Mouse (Mus musculus) hindbrain, embryonic 16.5 days (tissue): ENCODE measurements around the gene Robo1. TPM values are rescaled to one million over a fixed set of nuclear protein-coding genes. Genes with fewer than 3 reads are reported as not detected.

Source experiments
- ATAC-seq: fragments of 200-750 bp; cut with Nextera tagmentation; 2 replicates; pipeline ENCODE4 v1.8.0; 2017; ENCODE audit warnings: moderate TSS enrichment, moderate library complexity
- H3K27ac ChIP-seq: fragments of 300-500 bp; sonication (generic); 2 replicates; pipeline ENCODE4 v1.5.1; 2014; ENCODE audit warnings: low read depth, mild to moderate bottlenecking, control low read depth, low read length, moderate library complexity
- H3K27me3 ChIP-seq: fragments of 300-500 bp; sonication (generic); replicated peaks from 2 replicates; pipeline ENCODE4 v1.6.1; 2014; ENCODE audit warnings: low read length; ENCODE audit not compliant: control insufficient read depth, insufficient read depth
- H3K36me3 ChIP-seq: fragments of 300-500 bp; sonication (generic); 2 replicates; pipeline ENCODE4 v1.6.1; 2014; ENCODE audit warnings: mild to moderate bottlenecking, low read length, moderate library complexity, mixed read lengths; ENCODE audit not compliant: control insufficient read depth, insufficient read depth
- H3K4me1 ChIP-seq: fragments of 300-500 bp; sonication (generic); 2 replicates; pipeline ENCODE4 v1.6.1; 2014; ENCODE audit warnings: low read depth, low read length; ENCODE audit not compliant: control insufficient read depth, insufficient read depth
- H3K4me2 ChIP-seq: fragments of 300-500 bp; sonication (generic); 2 replicates; pipeline ENCODE4 v1.6.1; 2014; ENCODE audit warnings: mild to moderate bottlenecking, low read length, control low read depth, moderate library complexity
- H3K4me3 ChIP-seq: fragments of 300-500 bp; sonication (generic); 2 replicates; pipeline ENCODE4 v1.5.1; 2014; ENCODE audit warnings: mild to moderate bottlenecking, low read length, control low read depth, moderate library complexity
- H3K9ac ChIP-seq: fragments of 300-500 bp; sonication (generic); 2 replicates; pipeline ENCODE4 v1.6.1; 2014; ENCODE audit warnings: low read depth, mild to moderate bottlenecking, control low read depth, low read length, moderate library complexity
- H3K9me3 ChIP-seq: fragments of 300-500 bp; sonication (generic); 2 replicates; pipeline ENCODE4 v1.6.1; 2014; ENCODE audit warnings: mild to moderate bottlenecking, low read length, moderate library complexity; ENCODE audit not compliant: control insufficient read depth
- WGBS: fragments of 180-500 bp; shearing (Covaris S2); extraction: QIAGEN DNeasy Blood & Tissue Kit; methylation state at CpG from one replicate; pipeline ENCODE4 v1.1.7; 2014; 5-methylcytosine and 5-hydroxymethylcytosine counted together
- polyA plus RNA-seq: library from polyadenylated mRNA; unstranded; fragments of >200 nt; fragmentation: Nextera tagmentation; extraction: Ambion mirVana; gene quantifications from 2 replicates; pipeline ENCODE4 v1.2.1, GENCODE M21; 2015

The Robo1 gene
- polyA plus RNA-seq, 1 experiment from 2014 or later = 26.8 TPM

GRCm38 (mm10) chr16:72694787-72695186 is 386.7 kb downstream of the Robo1 start:
- Histone ChIP-seq H3K9me3 (no peaks in the 10 kb centered on the region), H3K4me3 (no peak overlapping the region), H3K27ac (no peak overlapping the region), H3K4me2 (no peak overlapping the region), H3K36me3 (no peaks in the 10 kb centered on the region), H3K9ac (no peak overlapping the region), H3K27me3 (no peaks in the 10 kb centered on the region), H3K4me1 (peaks cover 8% of the 10 kb centered on the region)
- ATAC-seq = no peak
- 68% methylated on average over 5 of the region's 5 CpGs for WGBS

GRCm38 (mm10) chr16:72699238-72700006 is 391.3 kb downstream of the Robo1 start:
- H3K27ac ChIP-seq = no peak overlapping the region
- peak; percentile 78 for ATAC-seq
- H3K4me3 ChIP-seq = no peak overlapping the region
- 29% methylated on average over 12 of the region's 12 CpGs for WGBS
- no peaks in the 10 kb centered on the region for H3K9me3 ChIP-seq
- H3K9ac ChIP-seq = no peak overlapping the region
- H3K27me3 ChIP-seq = no peaks in the 10 kb centered on the region
- no peak overlapping the region; the same call in 1 of the 2 replicates for H3K4me2 ChIP-seq
- H3K36me3 ChIP-seq = no peaks in the 10 kb centered on the region
- peaks cover 3% of the 10 kb centered on the region; the same call in 1 of the 2 replicates for H3K4me1 ChIP-seq

- Histone ChIP-seq H3K4me3 (no peak overlapping the region), H3K9ac (no peak overlapping the region), H3K27ac (no peak overlapping the region), H3K4me2 (no peak overlapping the region), H3K9me3 (no peaks in the 10 kb centered on the region), H3K36me3 (no peaks in the 10 kb centered on the region), H3K4me1 (peaks cover 3% of the 10 kb centered on the region; the same call in 1 of the 2 replicates), H3K27me3 (no peaks in the 10 kb centered on the region)
- WGBS = 66% methylated on average over 11 of the region's 11 CpGs
- ATAC-seq = no peak
These were observed 392.2 kb downstream of the Robo1 start for GRCm38 (mm10) chr16:72700297-72700696.

GRCm38 (mm10) chr16:72703486-72703885 is 395.4 kb downstream of the Robo1 start:
- no peak overlapping the region for H3K9ac ChIP-seq
- 75% methylated on average over 6 of the region's 6 CpGs for WGBS

GRCm38 (mm10) chr16:72705851-72706250 is 397.7 kb downstream of the Robo1 start:
- Histone ChIP-seq H3K9me3 (no peaks in the 10 kb centered on the region), H3K4me3 (no peak overlapping the region), H3K27ac (no peak overlapping the region), H3K27me3 (no peaks in the 10 kb centered on the region), H3K9ac (no peak overlapping the region), H3K4me1 (no peaks in the 10 kb centered on the region), H3K4me2 (no peak overlapping the region), H3K36me3 (no peaks in the 10 kb centered on the region)
- no peak for ATAC-seq
- 71% methylated on average over 5 of the region's 5 CpGs for WGBS

More at GRCm38 (mm10) chr16:72703486-72703885, 395.4 kb downstream of the Robo1 start:
- H3K4me2 ChIP-seq = no peak overlapping the region
- H3K27ac ChIP-seq = no peak overlapping the region
- H3K4me3 ChIP-seq = no peak overlapping the region
- H3K27me3 ChIP-seq = no peaks in the 10 kb centered on the region
- H3K9me3 ChIP-seq = no peaks in the 10 kb centered on the region
- no peak for ATAC-seq
- peaks cover 3% of the 10 kb centered on the region; the same call in 1 of the 2 replicates for H3K4me1 ChIP-seq
- no peaks in the 10 kb centered on the region for H3K36me3 ChIP-seq

GRCm38 (mm10) chr16:72708526-72708925 is 400.4 kb downstream of the Robo1 start:
- WGBS = 82% methylated on average over 2 of the region's 2 CpGs
- Histone ChIP-seq H3K27ac (no peak overlapping the region), H3K9ac (no peak overlapping the region), H3K4me3 (no peak overlapping the region), H3K4me2 (no peak overlapping the region), H3K27me3 (no peaks in the 10 kb centered on the region), H3K9me3 (no peaks in the 10 kb centered on the region), H3K36me3 (no peaks in the 10 kb centered on the region), H3K4me1 (no peaks in the 10 kb centered on the region)
- no peak for ATAC-seq

GRCm38 (mm10) chr16:72717118-72717802 is 409.2 kb downstream of the Robo1 start:
- H3K27me3 ChIP-seq = no peaks in the 10 kb centered on the region
- no peaks in the 10 kb centered on the region for H3K9me3 ChIP-seq
- peak; percentile 45; the same call in 1 of the 2 replicates for ATAC-seq
- H3K9ac ChIP-seq = no peak overlapping the region
- no peaks in the 10 kb centered on the region for H3K36me3 ChIP-seq
- H3K27ac ChIP-seq = no peak overlapping the region
- no peak overlapping the region for H3K4me3 ChIP-seq
- peaks cover 2% of the 10 kb centered on the region for H3K4me1 ChIP-seq
- no peak overlapping the region for H3K4me2 ChIP-seq
- WGBS = 65% methylated on average over 9 of the region's 9 CpGs

- H3K9me3 ChIP-seq = no peaks in the 10 kb centered on the region
- no peak overlapping the region for H3K4me2 ChIP-seq
- no peak overlapping the region for H3K4me3 ChIP-seq
- peaks cover 2% of the 10 kb centered on the region for H3K4me1 ChIP-seq
- WGBS = 81% methylated on average over 4 of the region's 4 CpGs
- no peak overlapping the region for H3K27ac ChIP-seq
- H3K27me3 ChIP-seq = no peaks in the 10 kb centered on the region
- H3K9ac ChIP-seq = no peak overlapping the region
- ATAC-seq = no peak
- no peaks in the 10 kb centered on the region for H3K36me3 ChIP-seq
These were observed 411.0 kb downstream of the Robo1 start for GRCm38 (mm10) chr16:72719063-72719462.

- Histone ChIP-seq H3K4me3 (no peak overlapping the region), H3K36me3 (no peaks in the 10 kb centered on the region), H3K27me3 (no peaks in the 10 kb centered on the region), H3K9me3 (no peaks in the 10 kb centered on the region), H3K27ac (no peak overlapping the region), H3K4me2 (no peak overlapping the region), H3K9ac (no peak overlapping the region), H3K4me1 (peaks cover 2% of the 10 kb centered on the region)
- WGBS = 85% methylated on average over 4 of the region's 4 CpGs
- no peak for ATAC-seq
These were observed 412.9 kb downstream of the Robo1 start for GRCm38 (mm10) chr16:72720979-72721378.
